Mouse (Mus musculus) cerebellum, adult 2 months (tissue): ENCODE measurements around the gene Ppfia2. TPM values are rescaled to one million over a fixed set of nuclear protein-coding genes. Genes with fewer than 3 reads are reported as not detected.

Experiments used
- DNase-seq, 2 experiments: peaks; one replicate each; pipeline ENCODE4 v3.0.0; 2021
- H3K27ac ChIP-seq: fragments of 200-500 bp; 2 replicates; pipeline ENCODE4 v1.5.1; 2012; ENCODE audit warnings: low read length, control low read depth, inconsistent platforms; ENCODE audit not compliant: insufficient read depth
- H3K27me3 ChIP-seq: fragments of 200-500 bp; 2 replicates; pipeline ENCODE4 v1.6.1; 2012; ENCODE audit warnings: inconsistent platforms, mild to moderate bottlenecking, low read length, moderate library complexity; ENCODE audit not compliant: control insufficient read depth, insufficient read depth
- H3K4me1 ChIP-seq: fragments of 200-500 bp; 2 replicates; pipeline ENCODE4 v1.6.1; 2011; ENCODE audit warnings: low read length; ENCODE audit not compliant: control insufficient read depth, insufficient read depth
- H3K4me3 ChIP-seq: fragments of 200-500 bp; replicated peaks from 2 replicates; pipeline ENCODE3; 2011; ENCODE audit warnings: mild to moderate bottlenecking, low read depth, low read length, control low read depth; ENCODE audit not compliant: insufficient read depth
- CTCF ChIP-seq: fragments of 200-500 bp; IDR thresholded peaks from 2 replicates; pipeline ENCODE4 v1.5.1; 2011; ENCODE audit warnings: low read depth, mild to moderate bottlenecking, control low read depth, low read length, moderate library complexity, borderline replicate concordance; ENCODE audit not compliant: insufficient read depth
- POLR2A ChIP-seq: fragments of 200-500 bp; IDR thresholded peaks from 2 replicates; pipeline ENCODE4 v1.6.1; 2011; ENCODE audit warnings: low read length, control low read depth, borderline replicate concordance; ENCODE audit not compliant: insufficient read depth
- WGBS: fragments of 180-500 bp; shearing (Covaris S2); methylation state at CpG from one replicate; pipeline ENCODE4 v1.1.7; 2018; 5-methylcytosine and 5-hydroxymethylcytosine counted together
- polyA plus RNA-seq: library from polyadenylated mRNA; depleted of rRNA; stranded (reverse); fragments of >200 nt; gene quantifications from 2 replicates; pipeline ENCODE4 v1.2.3, GENCODE M21; 2012

Gene Ppfia2
- polyA plus RNA-seq, 1 experiment = 24.3 TPM

GRCm38 (mm10) chr10:106975193-106976141 is 505.3 kb downstream of the Ppfia2 start:
- no peaks in the 10 kb centered on the region for H3K4me1 ChIP-seq
- TF ChIP-seq POLR2A (no peak), CTCF (no peak)
- 40% methylated on average over 13 of the region's 13 CpGs for WGBS
- no peaks in the 10 kb centered on the region for H3K27me3 ChIP-seq
- H3K27ac ChIP-seq = no peak overlapping the region
- no peak overlapping the region for H3K4me3 ChIP-seq
- no peak for DNase-seq
